Mouse (Mus musculus) brain, embryonic 14.5 days (tissue): ENCODE data around the gene Def6.

Experiments used
- CTCF ChIP-seq: fragments of 200-500 bp; IDR thresholded peaks from 2 replicates; pipeline ENCODE4 v1.5.1; 2012; ENCODE audit warnings: inconsistent platforms, mild to moderate bottlenecking, moderate library complexity, borderline replicate concordance; ENCODE audit not compliant: insufficient read depth, insufficient read length; ENCODE audit errors: extremely low read depth
- POLR2A ChIP-seq: fragments of 200-500 bp; IDR thresholded peaks from 2 replicates; pipeline ENCODE4 v1.6.1; 2012; ENCODE audit warnings: mild to moderate bottlenecking, inconsistent platforms, borderline replicate concordance; ENCODE audit not compliant: poor library complexity, insufficient read depth, insufficient read length, severe bottlenecking; ENCODE audit errors: extremely low read depth

GRCm38 (mm10) chr17:28208314-28208612 is 685 bp downstream of the Def6 start:
- no peak for TF ChIP-seq CTCF
- TF ChIP-seq POLR2A = no peak
